Mouse (Mus musculus) liver, postnatal 0 days (tissue): Measurements from ENCODE around the gene Pgpep1. TPM values are rescaled to one million over a fixed set of nuclear protein-coding genes. Genes with fewer than 3 reads are reported as not detected.

Source experiments
- ATAC-seq: fragments of 200-750 bp; cut with Nextera tagmentation; 2 replicates; pipeline ENCODE4 v1.8.0; 2017; ENCODE audit warnings: mild to moderate bottlenecking, moderate library complexity
- DNase-seq: peaks from one replicate; pipeline ENCODE4 v3.0.0-alpha.2; 2016
- H3K27ac ChIP-seq: fragments of 300-500 bp; sonication (generic); 2 replicates; pipeline ENCODE4 v1.5.1; 2014; ENCODE audit warnings: antibody characterized with exemption, moderate library complexity, mild to moderate bottlenecking, low read depth
- H3K27me3 ChIP-seq: fragments of 300-500 bp; sonication (generic); 2 replicates; pipeline ENCODE4 v1.6.1; 2014; ENCODE audit warnings: low read length, control low read depth, mixed read lengths; ENCODE audit not compliant: insufficient read depth
- H3K36me3 ChIP-seq: fragments of 300-500 bp; sonication (generic); replicated peaks from 2 replicates; pipeline ENCODE4 v1.6.1; 2014; ENCODE audit warnings: mild to moderate bottlenecking, control low read depth, low read length, moderate library complexity, mixed read lengths; ENCODE audit not compliant: insufficient read depth
- H3K4me1 ChIP-seq: fragments of 300-500 bp; sonication (generic); 2 replicates; pipeline ENCODE4 v1.6.1; 2014; ENCODE audit warnings: antibody characterized with exemption, mild to moderate bottlenecking, control low read depth; ENCODE audit not compliant: insufficient read depth
- H3K4me2 ChIP-seq: fragments of 300-500 bp; sonication (generic); 2 replicates; pipeline ENCODE4 v1.6.1; 2014; ENCODE audit warnings: low read depth, mild to moderate bottlenecking, low read length, moderate library complexity, mixed read lengths
- H3K4me3 ChIP-seq: fragments of 300-500 bp; sonication (generic); 2 replicates; pipeline ENCODE4 v1.5.1; 2014; ENCODE audit warnings: low read depth, low read length
- H3K9ac ChIP-seq: fragments of 300-500 bp; sonication (generic); replicated peaks from 2 replicates; pipeline ENCODE4 v1.6.1; 2014; ENCODE audit warnings: mild to moderate bottlenecking, moderate library complexity
- H3K9me3 ChIP-seq: fragments of 300-500 bp; sonication (generic); 2 replicates; pipeline ENCODE4 v1.6.1; 2016; ENCODE audit warnings: mild to moderate bottlenecking, control low read depth, low read length, mixed read lengths
- CTCF ChIP-seq: sonication (generic); IDR thresholded peaks from 2 replicates; pipeline ENCODE4 v1.5.1; 2016; ENCODE audit warnings: antibody characterized with exemption, low read depth
- EP300 ChIP-seq: IDR thresholded peaks from 2 replicates; pipeline ENCODE4 v1.6.1; 2016; ENCODE audit warnings: antibody characterized with exemption, low read depth, mild to moderate bottlenecking
- WGBS: fragments of 180-500 bp; shearing (Covaris S2); extraction: QIAGEN DNeasy Blood & Tissue Kit; methylation state at CpG from one replicate; pipeline ENCODE4 v1.1.7; 2014; ENCODE audit not compliant: insufficient replicate concordance; 5-methylcytosine and 5-hydroxymethylcytosine counted together
- polyA plus RNA-seq: library from polyadenylated mRNA; unstranded; fragments of >200 nt; fragmentation: Nextera tagmentation; extraction: Ambion mirVana; gene quantifications from 2 replicates; pipeline ENCODE4 v1.2.1, GENCODE M21; 2015

The Pgpep1 gene
- polyA plus RNA-seq, 1 experiment from 2014 or later = 31.0 TPM

DNA sequence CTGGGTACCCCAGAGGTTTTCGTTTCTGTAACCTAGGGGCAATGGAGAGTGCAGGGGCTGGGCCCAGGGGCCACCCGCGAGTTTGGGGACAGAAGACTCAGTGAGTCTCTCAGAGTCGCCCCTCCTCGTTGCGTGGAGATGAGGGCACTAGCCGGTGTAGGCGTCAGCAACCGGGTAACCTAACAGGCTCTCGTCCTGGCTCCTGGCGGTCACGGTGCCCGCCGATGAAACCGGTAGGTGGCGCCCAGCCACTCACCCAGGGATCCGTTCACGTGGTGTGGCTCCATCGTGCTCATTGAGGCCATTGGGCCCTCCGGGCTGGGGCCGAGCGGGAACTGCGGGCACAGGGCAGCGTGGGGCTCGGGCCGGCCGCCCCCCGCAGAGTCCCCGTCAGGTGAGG is 61.9 kb downstream of the Pgpep1 start:
- Histone ChIP-seq H3K27ac (no peak overlapping the region), H3K4me1 (peaks cover 39% of the 10 kb centered on the region), H3K4me2 (peak overlapping the region; percentile 66), H3K9me3 (no peaks in the 10 kb centered on the region), H3K36me3 (peaks cover 8% of the 10 kb centered on the region; the same call in 1 of the 2 replicates), H3K9ac (peak overlapping the region; percentile 41; the same call in 1 of the 2 replicates), H3K27me3 (no peaks in the 10 kb centered on the region), H3K4me3 (peak overlapping the region; percentile 19; the same call in 1 of the 2 replicates)
- WGBS = 29% methylated on average over 29 of the region's 29 CpGs
- peak; percentile 84 for DNase-seq
- peak; percentile 20; the same call in 1 of the 2 replicates for ATAC-seq
- TF ChIP-seq CTCF = peak; percentile 84
- TF ChIP-seq EP300 = no peak

DNA sequence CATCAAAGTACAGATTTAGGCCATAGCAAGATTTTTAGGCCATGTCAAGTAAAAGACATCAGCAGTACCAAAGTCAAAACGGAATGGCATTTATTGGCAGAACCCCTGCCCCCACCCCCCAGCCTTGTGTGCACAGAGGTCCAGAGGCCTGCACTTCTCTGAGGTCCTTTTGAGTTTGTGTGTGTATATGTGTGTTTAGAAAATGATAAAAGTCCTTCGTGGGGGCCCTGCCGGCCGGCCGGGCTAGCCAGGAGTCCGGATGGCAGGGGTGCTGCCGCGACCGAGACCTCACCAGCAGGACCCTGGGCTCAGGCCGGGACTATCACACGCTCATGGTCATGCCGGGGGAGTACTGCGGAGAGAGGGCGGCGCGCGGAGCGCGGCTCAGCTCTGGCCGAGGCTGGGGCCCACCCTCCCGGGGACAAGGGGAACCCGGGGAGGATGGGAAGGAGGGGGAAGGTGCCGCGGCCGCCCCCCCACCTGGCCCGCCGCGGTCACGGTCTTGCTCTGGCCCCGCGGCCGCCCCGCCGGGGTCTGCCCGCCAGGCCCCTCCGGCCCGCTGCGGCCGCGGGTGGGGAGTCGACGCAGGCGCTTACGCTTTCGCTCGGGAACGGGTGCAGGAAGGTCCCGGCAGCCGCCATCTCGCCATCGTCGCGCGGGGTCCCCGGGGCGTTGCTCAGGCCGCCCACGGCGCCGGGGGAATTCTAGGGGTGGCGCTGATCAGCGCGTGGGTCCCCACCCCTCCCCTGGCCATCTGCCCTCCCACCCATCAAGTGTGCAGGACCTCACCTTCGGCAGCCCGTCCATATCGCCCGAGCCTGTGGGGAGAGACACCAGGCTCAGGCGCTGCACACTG is 62.5 kb downstream of the Pgpep1 start:
- peaks cover 39% of the 10 kb centered on the region for H3K4me1 ChIP-seq
- H3K27me3 ChIP-seq = no peaks in the 10 kb centered on the region
- WGBS = 54% methylated on average over 56 of the region's 68 CpGs
- H3K36me3 ChIP-seq = peaks cover 8% of the 10 kb centered on the region; the same call in 1 of the 2 replicates
- TF ChIP-seq CTCF (no peak), EP300 (no peak)
- H3K4me3 ChIP-seq = peak overlapping the region; percentile 19; the same call in 1 of the 2 replicates
- H3K9me3 ChIP-seq = no peaks in the 10 kb centered on the region
- peak overlapping the region; percentile 66 for H3K4me2 ChIP-seq
- no peak for DNase-seq
- H3K27ac ChIP-seq = no peak overlapping the region
- no peak for ATAC-seq
- H3K9ac ChIP-seq = peak overlapping the region; percentile 41; the same call in 1 of the 2 replicates

DNA sequence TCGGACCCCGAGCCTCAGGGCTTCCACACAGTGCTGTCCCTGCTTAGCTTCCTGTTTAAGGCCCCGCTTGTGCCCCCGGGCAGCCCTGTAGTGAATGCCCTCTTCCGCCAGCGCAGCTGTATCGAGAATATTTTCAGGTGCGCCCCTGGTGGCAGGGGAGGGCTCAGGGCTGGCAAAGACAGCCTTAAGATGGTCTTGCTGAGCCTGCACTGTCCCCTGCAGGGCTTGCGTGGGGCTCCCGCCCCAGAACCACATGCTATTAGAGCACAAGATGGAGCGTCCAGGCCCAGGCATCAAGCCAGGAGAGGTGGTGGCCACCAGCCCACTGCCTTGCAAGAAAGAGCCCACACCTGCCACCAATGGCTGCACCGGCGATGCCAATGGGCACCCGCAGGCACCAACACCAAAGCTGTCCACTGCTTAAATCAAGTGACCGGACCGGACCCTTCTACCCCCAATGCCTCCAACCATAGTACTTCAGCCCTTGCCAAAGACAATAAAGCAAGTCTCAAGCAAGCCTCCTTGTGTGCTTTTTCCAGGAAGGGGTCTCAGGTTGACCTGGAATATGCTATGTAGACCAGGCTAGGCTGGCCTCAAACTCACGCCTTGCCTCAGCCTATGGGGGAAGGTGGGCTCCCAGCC is 63.3 kb downstream of the Pgpep1 start:
- TF ChIP-seq CTCF (peak; percentile 30), EP300 (no peak)
- no peak overlapping the region for H3K9ac ChIP-seq

More for the DNA sequence above, 63.3 kb downstream of the Pgpep1 start:
- ATAC-seq (no peak), DNase-seq (no peak)
- Histone ChIP-seq H3K4me1 (peaks cover 42% of the 10 kb centered on the region), H3K27me3 (no peaks in the 10 kb centered on the region), H3K27ac (no peak overlapping the region), H3K4me3 (no peak overlapping the region), H3K36me3 (peaks cover 13% of the 10 kb centered on the region), H3K4me2 (no peak overlapping the region), H3K9me3 (no peaks in the 10 kb centered on the region)
- 81% methylated on average over 17 of the region's 17 CpGs for WGBS

Other genes starting within 250 kb of the Pgpep1 start
- gene Crtc1, start 220.8 kb downstream of the Pgpep1 start, polyA plus RNA-seq = 2.6 and 2.7 TPM in 2 replicates
- 4.2 and 5.4 TPM in 2 replicates for gene Klhl26, start 183.4 kb downstream of the Pgpep1 start, polyA plus RNA-seq
- gene Tmem59l, start 173.0 kb downstream of the Pgpep1 start, polyA plus RNA-seq = not detected in 2 replicates
- 0.07 and 0.38 TPM in 2 replicates for gene Crlf1, start 167.2 kb downstream of the Pgpep1 start, polyA plus RNA-seq
- gene Rex1bd, start 153.6 kb downstream of the Pgpep1 start, polyA plus RNA-seq = 49.3 and 52.3 TPM in 2 replicates
- gene Uba52, start 149.6 kb downstream of the Pgpep1 start, polyA plus RNA-seq = 627 and 684 TPM in 2 replicates
- 141 TPM in 2 replicates for gene Fkbp8, start 132.7 kb downstream of the Pgpep1 start, polyA plus RNA-seq
- gene Kxd1, start 132.4 kb downstream of the Pgpep1 start, polyA plus RNA-seq = 43.1 and 43.3 TPM in 2 replicates
- 9.5 and 9.7 TPM in 2 replicates for gene Ell, start 120.9 kb downstream of the Pgpep1 start, polyA plus RNA-seq
- 18.8 and 21.6 TPM in 2 replicates for gene Isyna1, start 66.0 kb downstream of the Pgpep1 start, polyA plus RNA-seq
- 32.5 and 35.4 TPM in 2 replicates for gene Ssbp4, start 51.5 kb downstream of the Pgpep1 start, polyA plus RNA-seq
- 9.8 and 10.4 TPM in 2 replicates for gene Lrrc25, start 44.2 kb downstream of the Pgpep1 start, polyA plus RNA-seq
- 2.1 and 2.3 TPM in 2 replicates for gene Gdf15, start 27.9 kb downstream of the Pgpep1 start, polyA plus RNA-seq
- 98.5 and 103 TPM in 2 replicates for gene Lsm4, start 12.9 kb upstream of the Pgpep1 start, polyA plus RNA-seq
- gene Jund, start 38.6 kb upstream of the Pgpep1 start, polyA plus RNA-seq = 19.6 and 38.4 TPM in 2 replicates
- gene Iqcn, start 43.1 kb upstream of the Pgpep1 start, polyA plus RNA-seq = 0.02 TPM in 1 of 2 replicates, not detected in the other
- gene Gm3336, start 58.2 kb upstream of the Pgpep1 start, polyA plus RNA-seq = 0.22 and 0.25 TPM in 2 replicates
- gene Pde4c, start 63.3 kb upstream of the Pgpep1 start, polyA plus RNA-seq = 1.6 and 1.8 TPM in 2 replicates
- 3.2 and 3.3 TPM in 2 replicates for gene Rab3a, start 94.3 kb upstream of the Pgpep1 start, polyA plus RNA-seq
- gene Mpv17l2, start 100.6 kb upstream of the Pgpep1 start, polyA plus RNA-seq = 36.3 and 39.9 TPM in 2 replicates
- 8.9 and 9.0 TPM in 2 replicates for gene Pik3r2, start 116.3 kb upstream of the Pgpep1 start, polyA plus RNA-seq
- 5.2 and 6.0 TPM in 2 replicates for gene Mast3, start 144.7 kb upstream of the Pgpep1 start, polyA plus RNA-seq
- gene Il12rb1, start 148.1 kb upstream of the Pgpep1 start, polyA plus RNA-seq = 0.19 and 0.25 TPM in 2 replicates
- gene Arrdc2, start 179.3 kb upstream of the Pgpep1 start, polyA plus RNA-seq = 6.1 and 6.2 TPM in 2 replicates
- 0.19 and 0.45 TPM in 2 replicates for gene Kcnn1, start 202.9 kb upstream of the Pgpep1 start, polyA plus RNA-seq
- 34.3 and 37.9 TPM in 2 replicates for gene Ccdc124, start 213.5 kb upstream of the Pgpep1 start, polyA plus RNA-seq
- gene Slc5a5, start 232.4 kb upstream of the Pgpep1 start, polyA plus RNA-seq = not detected in 2 replicates
- 2,490 and 2,569 TPM in 2 replicates for gene Rpl18a, start 237.0 kb upstream of the Pgpep1 start, polyA plus RNA-seq
- gene Map1s, start 245.5 kb upstream of the Pgpep1 start, polyA plus RNA-seq = 8.3 and 8.7 TPM in 2 replicates